Mouse (Mus musculus) lung, postnatal 10 days (tissue): ENCODE data around the gene Eif4e1b.
"Not testable (repeated sequence)": the region's sequence is repeated elsewhere in the genome, so short reads cannot be mapped to it uniquely, and the experiment has no call there.

ENCODE experiments used
- DNase-seq: peaks from one replicate; pipeline ENCODE4 v3.0.0; 2021

The Eif4e1b gene

GRCm38 (mm10) chr13:54760164-54760795, 23.5 kb upstream of the Eif4e1b start:
- DNase-seq, result no peak

DNA sequence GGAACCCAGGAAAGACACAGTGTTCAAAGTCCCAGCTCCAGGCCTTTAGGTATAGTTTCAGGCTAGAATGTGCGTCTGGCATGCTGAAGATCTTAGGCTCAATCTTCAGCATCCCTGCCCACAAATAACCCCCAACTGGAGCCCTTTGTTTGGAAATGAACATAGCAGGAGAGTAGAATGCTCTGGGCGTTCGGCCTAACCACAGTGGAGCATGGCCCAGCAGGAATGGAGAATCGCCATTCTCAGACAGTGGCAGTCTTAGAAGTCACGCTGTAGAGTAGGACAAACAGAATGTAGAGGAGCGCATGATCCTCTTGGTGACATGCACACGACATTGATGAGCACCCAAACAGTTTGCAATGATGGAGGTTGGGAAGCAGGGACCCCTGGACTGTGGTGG, 22.9 kb upstream of the Eif4e1b start:
- no peak for DNase-seq

- DNase-seq, result no peak
Observed at GRCm38 (mm10) chr13:54765281-54766191, 18.3 kb upstream of the Eif4e1b start.

GRCm38 (mm10) chr13:54766192-54766768, 17.5 kb upstream of the Eif4e1b start, which contains the start of gene Sncb:
Gene Sncb, minus strand, starts transcription at chr13:54766595.
- DNase-seq, result peak; percentile 58

GRCm38 (mm10) chr13:54767012-54767411, 16.8 kb upstream of the Eif4e1b start:
- DNase-seq, result no peak

- peak; percentile 67 for DNase-seq
Observed at GRCm38 (mm10) chr13:54780592-54780991, 3.2 kb upstream of the Eif4e1b start.

DNA sequence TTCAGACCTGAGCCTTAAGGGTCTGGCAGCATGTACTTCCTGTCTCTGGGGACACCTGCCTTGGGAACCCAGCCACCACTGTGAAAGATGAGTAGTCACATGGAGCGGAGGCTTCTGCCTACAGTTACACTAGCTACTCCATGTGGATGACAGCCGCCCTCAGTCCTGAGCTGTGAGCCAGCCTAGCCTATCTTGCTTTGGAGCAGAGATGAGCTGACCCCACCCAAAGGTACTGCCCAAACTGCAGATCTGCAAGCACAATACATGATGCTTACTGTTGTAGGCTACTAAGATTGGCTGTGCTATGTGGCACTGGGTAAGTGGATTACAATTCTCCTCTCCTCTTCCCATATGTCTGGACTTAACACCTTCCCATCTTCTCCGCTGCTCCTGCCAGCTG, 2.7 kb upstream of the Eif4e1b start:
- no peak for DNase-seq

- no peak for DNase-seq
Observed at GRCm38 (mm10) chr13:54783235-54783634, 563 bp upstream of the Eif4e1b start.

DNA sequence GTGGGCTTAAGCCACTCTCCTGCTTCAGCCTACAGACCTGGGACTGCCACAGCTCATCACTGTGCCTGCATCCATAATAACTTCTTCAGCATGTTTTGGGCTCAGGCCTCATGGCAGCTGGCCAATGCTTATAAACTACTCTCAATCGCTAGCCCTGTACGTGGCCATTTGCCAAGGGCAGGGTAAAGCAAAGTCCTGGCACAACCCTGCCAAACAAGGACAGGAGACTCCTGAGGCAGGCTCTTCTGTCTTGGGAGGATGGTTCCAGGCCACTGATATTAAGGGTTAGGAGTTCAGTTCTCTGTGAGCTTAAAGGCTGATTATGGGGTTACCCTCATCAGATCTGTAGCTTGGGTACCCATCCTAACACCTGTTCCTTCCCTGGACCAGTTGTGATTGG, 3.8 kb downstream of the Eif4e1b start:
- not testable (repeated sequence) for DNase-seq

DNA sequence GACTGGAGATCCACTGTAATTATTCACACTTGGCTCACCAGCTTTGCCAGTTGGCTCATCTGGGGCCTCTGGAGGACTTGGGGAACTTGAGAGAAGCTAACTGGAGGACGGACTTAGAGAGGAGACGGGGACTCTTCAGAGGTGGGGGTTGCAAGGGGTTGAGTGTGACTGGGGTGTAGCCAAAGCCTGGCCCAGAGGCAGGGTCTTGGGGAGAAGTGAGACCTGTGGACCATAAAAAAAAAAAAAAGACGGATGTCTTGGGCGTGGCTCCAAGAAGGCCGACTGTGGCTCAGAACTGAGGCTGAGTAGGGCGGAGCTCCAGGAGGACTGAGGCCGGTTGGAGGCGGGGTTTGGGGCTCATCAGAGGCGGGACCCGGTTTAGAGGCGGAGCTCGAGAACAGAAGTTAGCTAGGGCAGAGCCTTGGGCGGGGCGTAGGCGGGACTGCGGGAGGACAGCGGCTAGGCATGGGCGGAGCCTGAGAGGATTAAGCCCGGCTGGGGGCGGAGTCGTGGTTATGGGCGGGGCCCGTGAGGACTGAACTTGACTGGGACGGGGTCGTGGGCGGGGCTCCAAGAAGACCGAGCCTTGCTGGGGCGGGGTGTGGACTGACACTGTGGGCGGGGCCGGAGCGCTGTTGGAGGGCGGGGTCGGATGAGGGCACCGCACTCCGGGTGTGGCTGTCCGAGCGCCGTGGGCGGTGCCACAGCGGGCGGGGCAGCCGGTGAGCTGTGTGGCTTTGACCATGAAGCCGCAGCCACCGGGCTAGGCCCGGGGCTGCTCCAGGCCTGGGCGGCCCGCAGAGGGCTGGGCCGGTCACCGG, 5.2 kb downstream of the Eif4e1b start, which contains the start of gene Tspan17:
Gene Tspan17 (plus strand): TSS at position 638 of the 821 bp plus-strand sequence.
- peak; percentile 99 for DNase-seq

GRCm38 (mm10) chr13:54789561-54790397, 6.0 kb downstream of the Eif4e1b start:
- DNase-seq, result peak; percentile 82

DNA sequence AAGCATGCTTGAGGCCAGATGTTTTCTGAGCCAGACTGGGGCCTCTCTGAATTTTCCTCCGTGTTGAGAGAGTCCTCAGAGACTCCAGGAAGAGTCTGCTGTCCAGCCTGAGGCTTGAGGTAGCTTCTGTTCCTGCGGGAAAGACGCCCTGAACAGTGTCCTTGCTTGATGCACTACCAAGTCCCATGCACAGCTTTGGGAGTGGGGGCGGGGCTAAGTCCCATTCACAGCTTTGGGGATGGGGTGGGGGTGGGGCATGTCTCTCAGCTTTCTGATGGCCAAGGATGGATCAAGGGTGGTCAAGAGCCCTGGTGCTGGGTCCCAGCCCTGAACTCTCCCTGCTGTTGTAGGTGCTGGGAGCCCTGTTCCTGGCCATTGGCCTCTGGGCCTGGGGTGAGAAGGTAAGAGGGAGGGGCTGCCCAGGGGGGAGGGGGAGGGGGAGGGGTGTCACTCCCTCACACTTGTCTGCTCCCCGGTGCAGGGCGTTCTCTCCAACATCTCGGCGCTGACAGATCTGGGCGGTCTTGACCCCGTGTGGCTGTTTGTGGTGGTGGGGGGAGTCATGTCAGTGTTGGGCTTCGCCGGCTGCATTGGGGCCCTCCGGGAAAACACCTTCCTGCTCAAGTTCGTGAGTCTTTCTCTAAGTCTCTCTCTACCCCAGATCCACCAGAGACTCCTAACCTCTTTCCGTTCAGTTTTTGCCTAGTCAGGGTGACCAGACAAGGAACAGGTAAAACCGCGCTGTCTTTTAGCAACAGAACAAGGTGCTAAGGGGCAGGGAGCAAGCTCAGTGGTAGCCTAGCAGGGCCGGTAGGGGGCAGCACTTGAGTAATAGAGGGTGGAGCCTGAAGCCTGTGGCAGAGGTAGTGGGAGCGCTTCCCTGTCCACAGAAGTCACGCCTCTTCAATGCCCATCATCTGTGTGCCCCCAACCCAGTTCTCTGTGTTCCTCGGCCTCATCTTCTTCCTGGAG, 8.7 kb downstream of the Eif4e1b start:
- peak; percentile 38 for DNase-seq

GRCm38 (mm10) chr13:54794002-54794577, 10.3 kb downstream of the Eif4e1b start:
- no peak for DNase-seq

GRCm38 (mm10) chr13:54794843-54795242, 11.0 kb downstream of the Eif4e1b start:
- peak; percentile 49 for DNase-seq

- DNase-seq, result peak; percentile 42
Observed at GRCm38 (mm10) chr13:54797356-54797755, 13.6 kb downstream of the Eif4e1b start.

DNA sequence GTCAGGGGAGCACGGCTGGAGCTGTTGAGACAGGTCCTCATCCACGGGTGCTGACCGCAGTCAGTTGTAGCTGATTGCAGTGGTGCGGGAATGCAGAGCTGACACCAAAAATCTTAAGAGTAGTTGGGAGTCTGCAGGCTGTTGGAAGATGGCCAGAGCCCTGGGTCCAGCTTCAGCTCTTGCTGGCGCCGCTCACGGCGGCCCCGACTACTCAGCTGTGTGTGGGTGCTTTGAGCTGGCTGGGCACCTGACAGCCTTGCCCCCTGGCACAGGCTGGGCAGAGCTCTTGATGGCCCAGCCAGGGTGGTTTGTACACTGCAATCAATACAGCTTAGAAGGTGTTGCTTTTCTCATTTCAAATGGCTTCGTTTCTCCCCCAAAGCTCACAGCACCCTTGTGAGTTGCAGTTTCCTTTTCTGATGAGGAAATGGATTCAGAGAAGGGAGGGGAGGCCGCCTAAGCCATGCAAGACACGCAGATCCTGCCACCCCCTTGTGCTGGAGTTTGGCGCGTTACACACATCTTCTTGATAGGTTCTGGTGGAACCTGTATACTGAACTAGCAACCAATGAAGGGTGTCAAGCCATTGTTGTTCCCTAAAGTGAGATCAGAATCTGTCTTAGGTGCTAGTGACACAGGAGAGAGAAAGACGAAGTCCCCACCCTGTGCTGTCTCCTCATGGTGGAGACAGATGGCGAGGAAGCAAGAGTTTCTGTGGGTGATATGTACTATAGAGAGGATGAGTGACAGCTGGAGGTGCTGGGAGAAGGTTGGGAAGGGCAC, 14.3 kb downstream of the Eif4e1b start:
- no peak for DNase-seq

GRCm38 (mm10) chr13:54798740-54799139, 14.9 kb downstream of the Eif4e1b start:
- DNase-seq, result no peak

- peak; percentile 81 for DNase-seq
Observed at GRCm38 (mm10) chr13:54799701-54800100, 15.9 kb downstream of the Eif4e1b start.

GRCm38 (mm10) chr13:54800206-54800605, 16.4 kb downstream of the Eif4e1b start:
- no peak for DNase-seq
